Mouse (Mus musculus) hindbrain, postnatal 0 days (tissue): ENCODE data around the gene Lcn5. TPM values are rescaled to one million over a fixed set of nuclear protein-coding genes. Genes with fewer than 3 reads are reported as not detected.

Experiments
- ATAC-seq: fragments of 200-750 bp; cut with Nextera tagmentation; 2 replicates; pipeline ENCODE4 v1.8.0; 2017; ENCODE audit warnings: mild to moderate bottlenecking, moderate TSS enrichment, moderate library complexity
- DNase-seq: peaks from one replicate; pipeline ENCODE4 v3.0.0-alpha.2; 2015; ENCODE audit warnings: low spot score
- H3K27ac ChIP-seq: fragments of 300-500 bp; sonication (generic); 2 replicates; pipeline ENCODE4 v1.5.1; 2014; ENCODE audit warnings: mild to moderate bottlenecking
- H3K27me3 ChIP-seq: fragments of 300-500 bp; sonication (generic); 2 replicates; pipeline ENCODE4 v1.6.1; 2014; ENCODE audit warnings: low read length, mixed read lengths; ENCODE audit not compliant: insufficient read depth
- H3K36me3 ChIP-seq: fragments of 300-500 bp; sonication (generic); 2 replicates; pipeline ENCODE4 v1.6.1; 2014; ENCODE audit warnings: low read length, mixed read lengths; ENCODE audit not compliant: insufficient read depth
- H3K4me1 ChIP-seq: fragments of 300-500 bp; sonication (generic); 2 replicates; pipeline ENCODE4 v1.6.1; 2014; ENCODE audit warnings: antibody characterized with exemption, low read length, mixed read lengths; ENCODE audit not compliant: insufficient read depth
- H3K4me2 ChIP-seq: fragments of 300-500 bp; sonication (generic); 2 replicates; pipeline ENCODE4 v1.6.1; 2014; ENCODE audit warnings: low read depth, mild to moderate bottlenecking, low read length, moderate library complexity, mixed read lengths
- H3K4me3 ChIP-seq: fragments of 300-500 bp; sonication (generic); 2 replicates; pipeline ENCODE4 v1.5.1; 2014; ENCODE audit warnings: low read length
- H3K9ac ChIP-seq: fragments of 300-500 bp; sonication (generic); replicated peaks from 2 replicates; pipeline ENCODE4 v1.6.1; 2014; ENCODE audit warnings: mild to moderate bottlenecking, low read length, moderate library complexity, mixed read lengths
- H3K9me3 ChIP-seq: fragments of 300-500 bp; sonication (generic); 2 replicates; pipeline ENCODE4 v1.6.1; 2016; ENCODE audit warnings: low read length, mixed read lengths
- CTCF ChIP-seq: IDR thresholded peaks from 2 replicates; pipeline ENCODE4 v1.5.1; 2016; ENCODE audit warnings: antibody characterized with exemption, control low read depth, low read depth
- WGBS: fragments of 180-500 bp; shearing (Covaris S2); extraction: QIAGEN DNeasy Blood & Tissue Kit; methylation state at CpG from one replicate; pipeline ENCODE4 v1.1.7; 2014; 5-methylcytosine and 5-hydroxymethylcytosine counted together
- polyA plus RNA-seq: library from polyadenylated mRNA; unstranded; fragments of >200 nt; fragmentation: Nextera tagmentation; extraction: Ambion mirVana; gene quantifications from 2 replicates; pipeline ENCODE4 v1.2.1, GENCODE M21; 2015
- total RNA-seq: library from RNA; depleted of rRNA; stranded (reverse); fragments of >200 nt; gene quantifications from 2 replicates; pipeline ENCODE4 v1.2.3, GENCODE M21; 2014

Lcn5 gene
- total and polyA plus RNA-seq, 2 experiments from 2014 or later = not detected

GRCm38 (mm10) chr2:25664125-25664524, 6.4 kb downstream of the Lcn5 start:
- Histone ChIP-seq H3K4me1 (no peaks in the 10 kb centered on the region), H3K9me3 (no peaks in the 10 kb centered on the region), H3K36me3 (no peaks in the 10 kb centered on the region), H3K27ac (no peak overlapping the region), H3K4me3 (no peak overlapping the region), H3K4me2 (no peak overlapping the region), H3K9ac (no peak overlapping the region), H3K27me3 (no peaks in the 10 kb centered on the region)
- DNase-seq = no peak
- ATAC-seq = no peak
- WGBS = 79% methylated on average over 5 of the region's 5 CpGs
- no peak for TF ChIP-seq CTCF

DNA sequence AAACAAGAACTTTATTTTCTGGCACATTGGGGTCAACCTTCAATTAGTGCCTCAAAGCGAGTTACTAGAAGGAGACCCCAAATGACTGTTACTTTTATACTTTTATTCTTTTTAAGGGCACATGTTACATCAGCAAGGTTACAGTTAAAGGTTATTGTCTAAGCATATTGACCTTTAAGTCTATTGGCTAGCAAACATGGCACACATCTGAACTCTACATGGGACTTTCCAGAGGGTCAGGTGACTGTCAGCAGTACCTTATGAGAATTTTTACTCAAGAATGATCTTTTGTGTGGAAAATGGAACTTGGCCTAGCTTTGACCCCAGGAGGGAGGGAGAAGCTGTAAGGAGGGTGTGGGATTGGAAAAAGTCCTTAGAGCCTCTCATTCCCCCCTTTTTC, 8.8 kb downstream of the Lcn5 start:
- no peaks in the 10 kb centered on the region for H3K36me3 ChIP-seq
- H3K4me2 ChIP-seq = no peak overlapping the region
- no peaks in the 10 kb centered on the region for H3K27me3 ChIP-seq
- no peak overlapping the region for H3K9ac ChIP-seq
- ATAC-seq (no peak), DNase-seq (no peak)
- WGBS = 69% methylated on average over 1 of the region's 1 CpGs
- no peak overlapping the region for H3K4me3 ChIP-seq
- H3K27ac ChIP-seq = no peak overlapping the region
- H3K4me1 ChIP-seq = no peaks in the 10 kb centered on the region
- H3K9me3 ChIP-seq = no peaks in the 10 kb centered on the region
- TF ChIP-seq CTCF = no peak

- Histone ChIP-seq H3K4me3 (no peak within 1 kb of the TSS), H3K4me2 (no peak within 1 kb of the TSS), H3K27me3 (no peaks in the 10 kb centered on the region), H3K4me1 (no peaks in the 10 kb centered on the region), H3K27ac (no peak within 1 kb of the TSS), H3K36me3 (no peaks in the 10 kb centered on the region), H3K9ac (no peak within 1 kb of the TSS), H3K9me3 (no peaks in the 10 kb centered on the region)
- DNase-seq (no peak), ATAC-seq (no peak)
- no peak for TF ChIP-seq CTCF
- 89% methylated on average over 3 of the region's 3 CpGs for WGBS
Measured at GRCm38 (mm10) chr2:25676486-25676885, 18.7 kb downstream of the Lcn5 start, which contains the start of gene Lcn6. TSS of gene Lcn6 (plus strand) at chr2:25676786.

GRCm38 (mm10) chr2:25679559-25679958, 21.8 kb downstream of the Lcn5 start:
- 86% methylated on average over 6 of the region's 6 CpGs for WGBS
- no peak for TF ChIP-seq CTCF
- Histone ChIP-seq H3K4me1 (no peaks in the 10 kb centered on the region), H3K27me3 (no peaks in the 10 kb centered on the region), H3K27ac (no peak overlapping the region), H3K4me3 (no peak overlapping the region), H3K36me3 (no peaks in the 10 kb centered on the region), H3K9ac (no peak overlapping the region), H3K9me3 (no peaks in the 10 kb centered on the region), H3K4me2 (no peak overlapping the region)
- DNase-seq (no peak), ATAC-seq (no peak)

GRCm38 (mm10) chr2:25682426-25682825, 24.7 kb downstream of the Lcn5 start, which contains the start of gene Lcn10:
TSS of gene Lcn10 (plus strand) at chr2:25682726.
- no peak for DNase-seq
- no peaks in the 10 kb centered on the region for H3K9me3 ChIP-seq
- H3K27ac ChIP-seq = no peak within 1 kb of the TSS
- H3K9ac ChIP-seq = no peak within 1 kb of the TSS
- no peak for TF ChIP-seq CTCF
- H3K4me2 ChIP-seq = no peak within 1 kb of the TSS
- no peak within 1 kb of the TSS for H3K4me3 ChIP-seq
- no peaks in the 10 kb centered on the region for H3K36me3 ChIP-seq
- ATAC-seq = no peak
- WGBS = 80% methylated on average over 2 of the region's 2 CpGs
- no peaks in the 10 kb centered on the region for H3K4me1 ChIP-seq
- H3K27me3 ChIP-seq = no peaks in the 10 kb centered on the region

GRCm38 (mm10) chr2:25686941-25687340, 29.2 kb downstream of the Lcn5 start:
- Histone ChIP-seq H3K36me3 (no peaks in the 10 kb centered on the region), H3K4me3 (no peak overlapping the region), H3K9ac (no peak overlapping the region), H3K9me3 (no peaks in the 10 kb centered on the region), H3K4me2 (no peak overlapping the region), H3K4me1 (no peaks in the 10 kb centered on the region), H3K27me3 (no peaks in the 10 kb centered on the region), H3K27ac (no peak overlapping the region)
- no peak for ATAC-seq
- TF ChIP-seq CTCF = 0 out of 2 replicates have a peak, but pooled peaks have one; percentile 5
- no peak for DNase-seq
- WGBS = 49% methylated on average over 4 of the region's 4 CpGs

GRCm38 (mm10) chr2:25694605-25695004, 36.9 kb downstream of the Lcn5 start:
- H3K4me1 ChIP-seq = no peaks in the 10 kb centered on the region
- H3K4me3 ChIP-seq = no peak overlapping the region
- no peaks in the 10 kb centered on the region for H3K9me3 ChIP-seq
- H3K4me2 ChIP-seq = no peak overlapping the region
- H3K27ac ChIP-seq = no peak overlapping the region
- DNase-seq (peak; percentile 79), ATAC-seq (no peak)
- TF ChIP-seq CTCF = peak; percentile 87
- no peaks in the 10 kb centered on the region for H3K27me3 ChIP-seq
- no peak overlapping the region for H3K9ac ChIP-seq
- no peaks in the 10 kb centered on the region for H3K36me3 ChIP-seq
